Mouse (Mus musculus): ENCODE measurements around the gene Trim17. TPM values are rescaled to one million over a fixed set of nuclear protein-coding genes. Genes with fewer than 3 reads are reported as not detected.

The Trim17 gene
- polyA plus RNA-seq, 1 experiment from 2014 or later, result 0.76 TPM

- peaks cover 8% of the 10 kb centered on the region; the same call in 1 of the 2 replicates for H3K27me3 ChIP-seq (ENCODE audit: control insufficient read depth, insufficient read depth, low read length)
- 1% methylated on average over 30 of the region's 35 CpGs for WGBS
- DNase-seq (ENCODE audit: low spot score) (peak; percentile 55), ATAC-seq (ENCODE audit: low FRiP score) (peak; percentile 72)
- H3K9me3 ChIP-seq (ENCODE audit: control insufficient read depth, low read length), result no peaks in the 10 kb centered on the region
- H3K27ac ChIP-seq, result no peak overlapping the region
- 0 out of 2 replicates have a peak, but pooled peaks cover 3% of the 10 kb centered on the region for H3K4me1 ChIP-seq (replicated peaks; ENCODE audit: control insufficient read depth, insufficient read depth, low read length)
- H3K4me2 ChIP-seq (replicated peaks), result peak overlapping the region; percentile 67
- H3K36me3 ChIP-seq (replicated peaks; ENCODE audit: control insufficient read depth, insufficient read depth), result peaks cover 26% of the 10 kb centered on the region
- H3K4me3 ChIP-seq (replicated peaks; ENCODE audit: low read length), result peak overlapping the region; percentile 40
- peak overlapping the region; percentile 65 for H3K9ac ChIP-seq
Measured at GRCm38 (mm10) chr11:58994337-58994826, 39.9 kb downstream of the Trim17 start.

- WGBS, result 72% methylated on average over 9 of the region's 9 CpGs
- no peaks in the 10 kb centered on the region for H3K9me3 ChIP-seq (ENCODE audit: control insufficient read depth, low read length)
- no peak overlapping the region; the same call in 1 of the 2 replicates for H3K4me3 ChIP-seq (replicated peaks; ENCODE audit: low read length)
- peaks cover 8% of the 10 kb centered on the region; the same call in 1 of the 2 replicates for H3K27me3 ChIP-seq (ENCODE audit: control insufficient read depth, insufficient read depth, low read length)
- H3K4me2 ChIP-seq (replicated peaks), result peak overlapping the region; percentile 67
- H3K9ac ChIP-seq, result no peak overlapping the region
- no peak overlapping the region for H3K27ac ChIP-seq
- ATAC-seq (ENCODE audit: low FRiP score) (no peak), DNase-seq (ENCODE audit: low spot score) (no peak)
- H3K36me3 ChIP-seq (replicated peaks; ENCODE audit: control insufficient read depth, insufficient read depth), result peaks cover 17% of the 10 kb centered on the region
- 0 out of 2 replicates have a peak, but pooled peaks cover 3% of the 10 kb centered on the region for H3K4me1 ChIP-seq (replicated peaks; ENCODE audit: control insufficient read depth, insufficient read depth, low read length)
Measured at GRCm38 (mm10) chr11:58995061-58995806, 40.7 kb downstream of the Trim17 start.

GRCm38 (mm10) chr11:58995807-58996370 is 41.4 kb downstream of the Trim17 start:
- Histone ChIP-seq H3K27me3 (ENCODE audit: control insufficient read depth, insufficient read depth, low read length) (peaks cover 8% of the 10 kb centered on the region; the same call in 1 of the 2 replicates), H3K9ac (no peak overlapping the region), H3K27ac (no peak overlapping the region), H3K4me3 (replicated peaks; ENCODE audit: low read length) (no peak overlapping the region), H3K4me2 (replicated peaks) (no peak overlapping the region), H3K9me3 (ENCODE audit: control insufficient read depth, low read length) (no peaks in the 10 kb centered on the region), H3K36me3 (replicated peaks; ENCODE audit: control insufficient read depth, insufficient read depth) (peaks cover 11% of the 10 kb centered on the region), H3K4me1 (replicated peaks; ENCODE audit: control insufficient read depth, insufficient read depth, low read length) (0 out of 2 replicates have a peak, but pooled peaks cover 3% of the 10 kb centered on the region)
- DNase-seq (ENCODE audit: low spot score) (no peak), ATAC-seq (ENCODE audit: low FRiP score) (no peak)
- WGBS, result 58% methylated on average over 12 of the region's 12 CpGs

GRCm38 (mm10) chr11:58997541-58997940 is 43.1 kb downstream of the Trim17 start:
- no peak for ATAC-seq (ENCODE audit: low FRiP score)
- WGBS, result 93% methylated on average over 5 of the region's 5 CpGs
- no peak for DNase-seq (ENCODE audit: low spot score)
- H3K4me1 ChIP-seq (replicated peaks; ENCODE audit: control insufficient read depth, insufficient read depth, low read length), result 0 out of 2 replicates have a peak, but pooled peaks cover 3% of the 10 kb centered on the region
- H3K9ac ChIP-seq, result no peak overlapping the region
- no peaks in the 10 kb centered on the region for H3K36me3 ChIP-seq (replicated peaks; ENCODE audit: control insufficient read depth, insufficient read depth)
- H3K27me3 ChIP-seq (ENCODE audit: control insufficient read depth, insufficient read depth, low read length), result peaks cover 8% of the 10 kb centered on the region; the same call in 1 of the 2 replicates
- no peak overlapping the region for H3K4me2 ChIP-seq (replicated peaks)
- no peak overlapping the region for H3K27ac ChIP-seq
- no peak overlapping the region for H3K4me3 ChIP-seq (replicated peaks; ENCODE audit: low read length)
- H3K9me3 ChIP-seq (ENCODE audit: control insufficient read depth, low read length), result no peaks in the 10 kb centered on the region

- ATAC-seq (ENCODE audit: low FRiP score) (no peak), DNase-seq (ENCODE audit: low spot score) (no peak)
- H3K4me3 ChIP-seq (replicated peaks; ENCODE audit: low read length), result no peak overlapping the region
- H3K36me3 ChIP-seq (replicated peaks; ENCODE audit: control insufficient read depth, insufficient read depth), result no peaks in the 10 kb centered on the region
- WGBS, result 64% methylated on average over 11 of the region's 11 CpGs
- no peaks in the 10 kb centered on the region for H3K9me3 ChIP-seq (ENCODE audit: control insufficient read depth, low read length)
- H3K9ac ChIP-seq, result no peak overlapping the region
- H3K27ac ChIP-seq, result no peak overlapping the region
- peaks cover 8% of the 10 kb centered on the region; the same call in 1 of the 2 replicates for H3K27me3 ChIP-seq (ENCODE audit: control insufficient read depth, insufficient read depth, low read length)
- H3K4me2 ChIP-seq (replicated peaks), result no peak overlapping the region
- H3K4me1 ChIP-seq (replicated peaks; ENCODE audit: control insufficient read depth, insufficient read depth, low read length), result 0 out of 2 replicates have a peak, but pooled peaks cover under 1% of the 10 kb centered on the region
Measured at GRCm38 (mm10) chr11:58999158-58999557, 44.7 kb downstream of the Trim17 start.

GRCm38 (mm10) chr11:58999830-59000229 is 45.3 kb downstream of the Trim17 start:
- DNase-seq (ENCODE audit: low spot score), result no peak
- Histone ChIP-seq H3K9ac (no peak overlapping the region), H3K9me3 (ENCODE audit: control insufficient read depth, low read length) (no peaks in the 10 kb centered on the region), H3K4me1 (replicated peaks; ENCODE audit: control insufficient read depth, insufficient read depth, low read length) (no peaks in the 10 kb centered on the region), H3K36me3 (replicated peaks; ENCODE audit: control insufficient read depth, insufficient read depth) (no peaks in the 10 kb centered on the region), H3K27me3 (ENCODE audit: control insufficient read depth, insufficient read depth, low read length) (peaks cover 7% of the 10 kb centered on the region; the same call in 1 of the 2 replicates), H3K4me2 (replicated peaks) (no peak overlapping the region), H3K27ac (no peak overlapping the region), H3K4me3 (replicated peaks; ENCODE audit: low read length) (no peak overlapping the region)
- WGBS, result 85% methylated on average over 6 of the region's 6 CpGs
- ATAC-seq (ENCODE audit: low FRiP score), result no peak

GRCm38 (mm10) chr11:59000635-59001034 is 46.1 kb downstream of the Trim17 start:
- DNase-seq (ENCODE audit: low spot score), result no peak
- no peaks in the 10 kb centered on the region for H3K36me3 ChIP-seq (replicated peaks; ENCODE audit: control insufficient read depth, insufficient read depth)
- H3K9me3 ChIP-seq (ENCODE audit: control insufficient read depth, low read length), result no peaks in the 10 kb centered on the region
- no peak overlapping the region for H3K27ac ChIP-seq
- no peak for ATAC-seq (ENCODE audit: low FRiP score)
- no peak overlapping the region for H3K4me3 ChIP-seq (replicated peaks; ENCODE audit: low read length)
- no peak overlapping the region for H3K9ac ChIP-seq
- WGBS, result 94% methylated on average over 20 of the region's 21 CpGs
- no peak overlapping the region for H3K4me2 ChIP-seq (replicated peaks)
- H3K27me3 ChIP-seq (ENCODE audit: control insufficient read depth, insufficient read depth, low read length), result no peaks in the 10 kb centered on the region
- no peaks in the 10 kb centered on the region for H3K4me1 ChIP-seq (replicated peaks; ENCODE audit: control insufficient read depth, insufficient read depth, low read length)

- H3K9ac ChIP-seq, result no peak overlapping the region
- DNase-seq (ENCODE audit: low spot score) (no peak), ATAC-seq (ENCODE audit: low FRiP score) (no peak)
- no peak overlapping the region for H3K4me3 ChIP-seq (replicated peaks; ENCODE audit: low read length)
- no peaks in the 10 kb centered on the region for H3K4me1 ChIP-seq (replicated peaks; ENCODE audit: control insufficient read depth, insufficient read depth, low read length)
- WGBS, result 85% methylated on average over 7 of the region's 7 CpGs
- no peaks in the 10 kb centered on the region for H3K27me3 ChIP-seq (ENCODE audit: control insufficient read depth, insufficient read depth, low read length)
- H3K4me2 ChIP-seq (replicated peaks), result no peak overlapping the region
- no peaks in the 10 kb centered on the region for H3K36me3 ChIP-seq (replicated peaks; ENCODE audit: control insufficient read depth, insufficient read depth)
- H3K9me3 ChIP-seq (ENCODE audit: control insufficient read depth, low read length), result no peaks in the 10 kb centered on the region
- no peak overlapping the region for H3K27ac ChIP-seq
Measured at GRCm38 (mm10) chr11:59002327-59003079, 48.0 kb downstream of the Trim17 start.

- DNase-seq (ENCODE audit: low spot score) (no peak), ATAC-seq (ENCODE audit: low FRiP score) (no peak)
- 40% methylated on average over 9 of the region's 9 CpGs for WGBS
- H3K9me3 ChIP-seq (ENCODE audit: control insufficient read depth, low read length), result no peaks in the 10 kb centered on the region
- H3K9ac ChIP-seq, result no peak overlapping the region
- no peaks in the 10 kb centered on the region for H3K27me3 ChIP-seq (ENCODE audit: control insufficient read depth, insufficient read depth, low read length)
- H3K27ac ChIP-seq, result no peak overlapping the region
- no peak overlapping the region for H3K4me3 ChIP-seq (replicated peaks; ENCODE audit: low read length)
- H3K36me3 ChIP-seq (replicated peaks; ENCODE audit: control insufficient read depth, insufficient read depth), result no peaks in the 10 kb centered on the region
- H3K4me1 ChIP-seq (replicated peaks; ENCODE audit: control insufficient read depth, insufficient read depth, low read length), result no peaks in the 10 kb centered on the region
- no peak overlapping the region for H3K4me2 ChIP-seq (replicated peaks)
Measured at GRCm38 (mm10) chr11:59015052-59015451, 60.6 kb downstream of the Trim17 start.
